Mouse (Mus musculus) embryonic facial prominence, embryonic 15.5 days (tissue): Measurements from ENCODE around the gene Fgfr1op2. TPM values are rescaled to one million over a fixed set of nuclear protein-coding genes. Genes with fewer than 3 reads are reported as not detected.
A peak's percentile ranks its signal among the peaks of the same experiment; 100 is the strongest.

Source experiments
- ATAC-seq: fragments of 200-750 bp; cut with Nextera tagmentation; 2 replicates; pipeline ENCODE4 v1.8.0; 2017; ENCODE audit warnings: low read depth, moderate TSS enrichment; ENCODE audit not compliant: insufficient number of reproducible peaks, low FRiP score, low TSS enrichment
- H3K27ac ChIP-seq: fragments of 300-500 bp; sonication (generic); replicated peaks from 2 replicates; pipeline ENCODE4 v1.5.1; 2015; ENCODE audit warnings: mild to moderate bottlenecking, inconsistent platforms
- H3K27me3 ChIP-seq: fragments of 300-500 bp; sonication (generic); 2 replicates; pipeline ENCODE4 v1.6.1; 2015; ENCODE audit warnings: inconsistent platforms
- H3K36me3 ChIP-seq: fragments of 300-500 bp; sonication (generic); 2 replicates; pipeline ENCODE4 v1.6.1; 2015; ENCODE audit warnings: mild to moderate bottlenecking, inconsistent platforms
- H3K4me1 ChIP-seq: fragments of 300-500 bp; sonication (generic); 2 replicates; pipeline ENCODE4 v1.6.1; 2015; ENCODE audit warnings: inconsistent platforms
- H3K4me2 ChIP-seq: fragments of 300-500 bp; sonication (generic); replicated peaks from 2 replicates; pipeline ENCODE4 v1.6.1; 2015; ENCODE audit warnings: mild to moderate bottlenecking, inconsistent platforms
- H3K4me3 ChIP-seq: fragments of 300-500 bp; sonication (generic); replicated peaks from 2 replicates; pipeline ENCODE4 v1.5.1; 2015; ENCODE audit warnings: mild to moderate bottlenecking, inconsistent platforms
- H3K9ac ChIP-seq: fragments of 300-500 bp; sonication (generic); 2 replicates; pipeline ENCODE4 v1.6.1; 2015; ENCODE audit warnings: inconsistent platforms
- H3K9me3 ChIP-seq: fragments of 300-500 bp; sonication (generic); replicated peaks from 2 replicates; pipeline ENCODE4 v1.6.1; 2016; ENCODE audit warnings: inconsistent platforms
- WGBS: fragments of 180-500 bp; shearing (Covaris S2); methylation state at CpG from one replicate; pipeline ENCODE4 v1.1.7; 2015; 5-methylcytosine and 5-hydroxymethylcytosine counted together
- polyA plus RNA-seq: library from polyadenylated mRNA; unstranded; fragments of >200 nt; fragmentation: Nextera tagmentation; extraction: Ambion mirVana; gene quantifications from 2 replicates; pipeline ENCODE4 v1.2.1, GENCODE M21; 2015

Fgfr1op2 gene
- polyA plus RNA-seq: 91.4 and 92.5 TPM in 2 replicates

GRCm38 (mm10) chr6:146576903-146577302 lies at the start of gene Fgfr1op2:
Gene Fgfr1op2 (plus strand): TSS chr6:146577203.
- Histone ChIP-seq H3K9me3 (no peaks in the 10 kb centered on the region), H3K9ac (peak within 1 kb of the TSS; percentile 81), H3K4me1 (peaks cover 20% of the 10 kb centered on the region), H3K27ac (peak within 1 kb of the TSS; percentile 98), H3K4me2 (peak within 1 kb of the TSS; percentile 68), H3K4me3 (peak within 1 kb of the TSS; percentile 77), H3K36me3 (no peaks in the 10 kb centered on the region), H3K27me3 (no peaks in the 10 kb centered on the region)
- no peak for ATAC-seq
- WGBS: under 1% methylated on average over 13 of the region's 13 CpGs

DNA sequence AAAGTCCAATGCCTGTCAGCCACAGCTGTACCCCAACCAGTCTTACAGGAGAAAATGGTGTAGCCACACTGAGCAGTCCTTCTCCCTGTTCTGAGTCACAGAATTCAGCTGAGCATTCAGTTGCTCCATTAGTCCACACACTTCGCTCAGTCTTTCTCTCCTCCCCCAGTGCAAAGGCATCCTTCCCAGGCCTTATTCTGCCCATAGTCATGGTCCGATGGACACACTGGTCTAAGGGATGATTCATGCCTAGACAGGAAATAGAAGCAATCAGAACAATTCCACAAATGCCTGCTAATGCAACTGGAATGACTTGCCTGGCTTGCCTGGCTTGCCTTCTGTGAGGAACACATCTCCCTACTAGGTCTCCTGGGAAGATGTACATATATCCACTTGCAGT lies 49.5 kb upstream of the Fgfr1op2 start:
- Histone ChIP-seq H3K9ac (no peak overlapping the region), H3K36me3 (no peaks in the 10 kb centered on the region), H3K27ac (no peak overlapping the region), H3K4me3 (no peak overlapping the region), H3K27me3 (no peaks in the 10 kb centered on the region), H3K4me2 (no peak overlapping the region), H3K4me1 (no peaks in the 10 kb centered on the region), H3K9me3 (no peaks in the 10 kb centered on the region)
- WGBS: 77% methylated on average over 2 of the region's 2 CpGs
- ATAC-seq: no peak

- Histone ChIP-seq H3K36me3 (no peaks in the 10 kb centered on the region), H3K27me3 (no peaks in the 10 kb centered on the region), H3K4me3 (no peak overlapping the region), H3K27ac (no peak overlapping the region), H3K9ac (no peak overlapping the region), H3K4me2 (no peak overlapping the region), H3K4me1 (no peaks in the 10 kb centered on the region), H3K9me3 (no peaks in the 10 kb centered on the region)
- no peak for ATAC-seq
- WGBS: 59% methylated on average over 7 of the region's 7 CpGs
These were observed 46.6 kb upstream of the Fgfr1op2 start for GRCm38 (mm10) chr6:146530363-146530762.

GRCm38 (mm10) chr6:146530769-146531168 lies 46.2 kb upstream of the Fgfr1op2 start:
- Histone ChIP-seq H3K9ac (no peak overlapping the region), H3K4me1 (no peaks in the 10 kb centered on the region), H3K36me3 (no peaks in the 10 kb centered on the region), H3K27me3 (no peaks in the 10 kb centered on the region), H3K9me3 (no peaks in the 10 kb centered on the region), H3K4me2 (no peak overlapping the region), H3K27ac (no peak overlapping the region), H3K4me3 (no peak overlapping the region)
- ATAC-seq: no peak
- 58% methylated on average over 5 of the region's 5 CpGs for WGBS

DNA sequence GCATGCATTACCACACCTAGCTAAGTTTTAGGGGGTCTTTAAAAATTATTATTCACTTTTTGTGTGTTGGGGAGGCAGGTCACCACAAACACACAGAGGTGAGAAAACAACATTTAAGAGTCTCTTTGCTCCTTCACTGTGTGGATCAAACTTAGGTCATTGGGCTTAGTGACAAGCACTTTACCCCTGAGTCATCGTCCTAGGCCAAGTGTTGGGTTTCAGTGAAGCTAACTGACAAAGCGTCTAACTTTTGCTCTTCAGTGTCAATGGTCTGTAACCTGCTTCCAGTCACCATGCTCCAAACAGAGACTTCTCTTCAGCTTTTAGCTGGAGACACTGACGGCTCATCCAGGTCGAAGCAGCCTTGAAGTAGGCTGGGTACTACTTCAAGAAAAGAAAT lies 43.9 kb upstream of the Fgfr1op2 start:
- Histone ChIP-seq H3K27me3 (no peaks in the 10 kb centered on the region), H3K9ac (no peak overlapping the region), H3K4me3 (no peak overlapping the region), H3K36me3 (no peaks in the 10 kb centered on the region), H3K4me2 (no peak overlapping the region), H3K9me3 (no peaks in the 10 kb centered on the region), H3K27ac (no peak overlapping the region), H3K4me1 (no peaks in the 10 kb centered on the region)
- ATAC-seq: no peak
- WGBS: 83% methylated on average over 4 of the region's 4 CpGs

DNA sequence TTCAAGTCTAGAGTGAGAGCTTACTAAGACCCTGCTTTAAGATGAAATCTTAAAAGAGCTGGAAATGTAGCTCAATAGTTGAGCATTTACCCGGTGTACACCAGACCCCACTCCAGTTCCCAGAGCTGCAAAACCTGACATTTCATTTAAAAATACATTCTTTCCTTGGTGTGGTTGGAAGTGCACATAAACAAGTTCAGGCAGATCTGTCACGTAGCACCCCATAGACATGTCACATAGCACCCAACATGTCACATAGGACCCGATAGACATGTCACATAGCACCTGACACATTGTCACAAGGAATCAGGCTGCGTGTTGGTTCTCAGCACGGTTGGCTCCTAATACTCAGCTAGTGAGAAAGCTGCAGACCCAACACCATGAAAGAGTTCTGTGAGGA lies 41.5 kb upstream of the Fgfr1op2 start:
- Histone ChIP-seq H3K9ac (no peak overlapping the region), H3K36me3 (no peaks in the 10 kb centered on the region), H3K9me3 (no peaks in the 10 kb centered on the region), H3K27ac (no peak overlapping the region), H3K4me1 (no peaks in the 10 kb centered on the region), H3K4me3 (no peak overlapping the region), H3K4me2 (no peak overlapping the region), H3K27me3 (no peaks in the 10 kb centered on the region)
- 89% methylated on average over 5 of the region's 5 CpGs for WGBS
- no peak for ATAC-seq

DNA sequence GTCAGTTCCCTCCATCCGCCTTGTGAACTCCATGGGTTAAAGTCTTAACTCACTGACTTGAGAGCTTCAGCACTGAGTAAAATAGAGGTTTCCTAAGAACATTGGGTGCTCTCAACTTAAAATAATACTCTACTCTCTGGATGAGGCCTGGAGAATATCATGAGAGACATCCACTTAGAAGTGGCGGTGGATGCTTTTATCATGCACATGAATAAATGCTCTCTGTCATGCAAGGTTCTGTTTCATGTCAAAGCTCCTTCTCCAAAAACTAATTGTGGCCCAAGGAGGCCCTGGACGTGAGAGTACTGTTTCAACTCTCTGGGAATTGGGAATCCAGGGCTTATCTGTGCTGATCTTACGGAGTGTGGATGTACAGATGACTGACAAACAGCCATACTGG lies 39.9 kb upstream of the Fgfr1op2 start:
- no peak overlapping the region for H3K27ac ChIP-seq
- H3K27me3 ChIP-seq: no peaks in the 10 kb centered on the region
- no peaks in the 10 kb centered on the region for H3K36me3 ChIP-seq
- no peak overlapping the region for H3K9ac ChIP-seq
- no peak for ATAC-seq
- H3K4me3 ChIP-seq: no peak overlapping the region
- H3K4me1 ChIP-seq: no peaks in the 10 kb centered on the region
- H3K9me3 ChIP-seq: no peaks in the 10 kb centered on the region
- H3K4me2 ChIP-seq: no peak overlapping the region
- 81% methylated on average over 4 of the region's 4 CpGs for WGBS

DNA sequence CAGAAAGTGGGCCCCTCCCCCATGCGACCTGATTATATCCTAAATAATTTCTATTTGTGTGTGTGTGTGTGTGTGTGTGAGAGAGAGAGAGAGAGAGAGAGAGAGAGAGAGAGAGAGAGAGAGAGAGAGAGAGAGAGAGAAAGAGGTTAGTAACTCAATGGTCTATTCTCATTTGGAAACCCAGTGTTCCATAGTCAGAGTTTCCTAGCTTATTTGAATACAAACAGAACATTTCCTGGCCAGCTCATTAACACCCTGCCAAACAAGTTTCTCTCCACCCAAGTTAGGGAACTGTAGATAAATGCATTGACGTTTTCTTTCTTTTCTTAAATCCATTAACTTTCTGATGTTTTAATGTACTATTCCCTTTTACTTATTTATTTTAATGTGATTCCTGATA lies 38.9 kb upstream of the Fgfr1op2 start:
- H3K9ac ChIP-seq: no peak overlapping the region
- ATAC-seq: no peak

GRCm38 (mm10) chr6:146538661-146539060 lies 38.3 kb upstream of the Fgfr1op2 start:
- H3K27ac ChIP-seq: no peak overlapping the region
- H3K27me3 ChIP-seq: no peaks in the 10 kb centered on the region
- no peak for ATAC-seq
- no peak overlapping the region for H3K9ac ChIP-seq
- H3K4me2 ChIP-seq: no peak overlapping the region
- no peaks in the 10 kb centered on the region for H3K9me3 ChIP-seq
- no peaks in the 10 kb centered on the region for H3K4me1 ChIP-seq
- WGBS: 61% methylated on average over 4 of the region's 4 CpGs
- no peaks in the 10 kb centered on the region for H3K36me3 ChIP-seq
- no peak overlapping the region for H3K4me3 ChIP-seq

More for the DNA sequence above, 38.9 kb upstream of the Fgfr1op2 start:
- no peaks in the 10 kb centered on the region for H3K36me3 ChIP-seq
- H3K27ac ChIP-seq: no peak overlapping the region
- H3K4me1 ChIP-seq: no peaks in the 10 kb centered on the region
- H3K4me3 ChIP-seq: no peak overlapping the region
- WGBS: 63% methylated on average over 2 of the region's 2 CpGs
- H3K27me3 ChIP-seq: no peaks in the 10 kb centered on the region
- H3K9me3 ChIP-seq: no peaks in the 10 kb centered on the region
- no peak overlapping the region for H3K4me2 ChIP-seq

DNA sequence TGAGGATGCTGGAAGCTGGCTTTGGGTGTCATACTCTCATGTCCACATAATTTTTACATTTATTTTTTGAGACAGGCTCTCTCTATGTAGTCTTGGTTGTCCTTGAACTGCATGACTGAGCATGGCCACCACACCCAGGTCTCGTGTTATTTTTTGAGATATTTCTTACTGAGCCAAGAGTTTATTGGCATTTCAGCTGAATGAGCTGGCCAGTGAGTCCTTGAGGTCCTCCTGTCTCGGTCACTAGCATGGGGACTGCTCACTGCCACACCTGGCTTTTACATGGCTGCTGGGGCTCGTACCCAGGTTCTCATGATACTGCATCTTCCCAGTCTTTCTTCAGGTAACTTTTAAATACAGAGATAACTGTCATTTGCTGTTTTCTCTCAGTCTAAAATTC lies 36.6 kb upstream of the Fgfr1op2 start:
- Histone ChIP-seq H3K27me3 (no peaks in the 10 kb centered on the region), H3K36me3 (no peaks in the 10 kb centered on the region), H3K9ac (no peak overlapping the region), H3K4me3 (no peak overlapping the region), H3K9me3 (no peaks in the 10 kb centered on the region), H3K27ac (no peak overlapping the region), H3K4me1 (no peaks in the 10 kb centered on the region), H3K4me2 (no peak overlapping the region)
- 77% methylated on average over 3 of the region's 3 CpGs for WGBS
- ATAC-seq: no peak

DNA sequence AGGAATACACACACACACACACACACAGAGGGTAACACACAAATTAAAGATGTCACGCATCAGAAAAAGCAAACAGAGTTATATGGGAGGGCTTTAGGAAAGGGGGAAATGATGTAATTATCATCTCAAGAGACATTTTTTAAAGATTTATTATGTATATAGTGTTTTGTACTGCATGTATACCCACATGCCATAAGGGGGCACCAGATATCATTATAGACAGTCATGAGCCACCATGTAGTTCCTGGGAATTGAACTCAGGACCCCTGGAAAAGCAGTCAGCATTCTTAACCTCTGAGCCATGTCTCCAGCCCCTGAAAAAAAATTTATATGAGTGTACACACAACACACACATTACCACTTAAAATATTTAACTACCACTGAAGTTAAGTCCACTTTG lies 32.4 kb upstream of the Fgfr1op2 start:
- ATAC-seq: no peak
- Histone ChIP-seq H3K9me3 (no peaks in the 10 kb centered on the region), H3K9ac (no peak overlapping the region), H3K36me3 (peaks cover 20% of the 10 kb centered on the region), H3K27ac (no peak overlapping the region), H3K4me2 (no peak overlapping the region), H3K4me3 (no peak overlapping the region), H3K27me3 (no peaks in the 10 kb centered on the region), H3K4me1 (no peaks in the 10 kb centered on the region)
- 85% methylated on average over 1 of the region's 1 CpGs for WGBS

GRCm38 (mm10) chr6:146545289-146545865 lies 31.6 kb upstream of the Fgfr1op2 start:
- H3K9me3 ChIP-seq: no peaks in the 10 kb centered on the region
- no peak overlapping the region for H3K4me3 ChIP-seq
- H3K36me3 ChIP-seq: peaks cover 22% of the 10 kb centered on the region
- H3K4me2 ChIP-seq: no peak overlapping the region
- H3K27ac ChIP-seq: no peak overlapping the region
- ATAC-seq: no peak
- 70% methylated on average over 5 of the region's 5 CpGs for WGBS
- no peaks in the 10 kb centered on the region for H3K27me3 ChIP-seq
- no peak overlapping the region for H3K9ac ChIP-seq
- no peaks in the 10 kb centered on the region for H3K4me1 ChIP-seq
